Mouse (Mus musculus) limb, embryonic 10.5 days (tissue): ENCODE results near the gene Tcp11. TPM values are rescaled to one million over a fixed set of nuclear protein-coding genes. Genes with fewer than 3 reads are reported as not detected.

ENCODE experiments used
- DNase-seq: peaks from one replicate; pipeline ENCODE4 v3.0.0-alpha.2; 2017; ENCODE audit warnings: low spot score
- H3K27ac ChIP-seq: fragments of 300-500 bp; sonication (generic); 2 replicates; pipeline ENCODE4 v1.5.1; 2016; ENCODE audit warnings: mild to moderate bottlenecking
- H3K27me3 ChIP-seq: fragments of 300-500 bp; sonication (generic); 2 replicates; pipeline ENCODE4 v1.6.1; 2016; ENCODE audit warnings: low read depth, mild to moderate bottlenecking; ENCODE audit not compliant: poor library complexity, severe bottlenecking
- H3K36me3 ChIP-seq: fragments of 300-500 bp; sonication (generic); 2 replicates; pipeline ENCODE4 v1.6.1; 2016; ENCODE audit warnings: mild to moderate bottlenecking, moderate library complexity
- H3K4me1 ChIP-seq: fragments of 300-500 bp; sonication (generic); 2 replicates; pipeline ENCODE4 v1.6.1; 2016
- H3K4me3 ChIP-seq: fragments of 300-500 bp; sonication (generic); 2 replicates; pipeline ENCODE4 v1.5.1; 2016; ENCODE audit warnings: mild to moderate bottlenecking, moderate library complexity
- H3K9me3 ChIP-seq: fragments of 300-500 bp; sonication (generic); replicated peaks from 2 replicates; pipeline ENCODE4 v1.6.1; 2016; ENCODE audit warnings: mild to moderate bottlenecking
- WGBS: fragments of 180-500 bp; shearing (Covaris S2); methylation state at CpG from one replicate; pipeline ENCODE4 v1.1.7; 2016; 5-methylcytosine and 5-hydroxymethylcytosine counted together
- polyA plus RNA-seq: library from polyadenylated mRNA; unstranded; fragments of >200 nt; fragmentation: Nextera tagmentation; extraction: Ambion mirVana; gene quantifications from 2 replicates; pipeline ENCODE4 v1.2.1, GENCODE M21; 2016

Tcp11 gene
- polyA plus RNA-seq, 1 experiment from 2014 or later, result 1.1 TPM

DNA sequence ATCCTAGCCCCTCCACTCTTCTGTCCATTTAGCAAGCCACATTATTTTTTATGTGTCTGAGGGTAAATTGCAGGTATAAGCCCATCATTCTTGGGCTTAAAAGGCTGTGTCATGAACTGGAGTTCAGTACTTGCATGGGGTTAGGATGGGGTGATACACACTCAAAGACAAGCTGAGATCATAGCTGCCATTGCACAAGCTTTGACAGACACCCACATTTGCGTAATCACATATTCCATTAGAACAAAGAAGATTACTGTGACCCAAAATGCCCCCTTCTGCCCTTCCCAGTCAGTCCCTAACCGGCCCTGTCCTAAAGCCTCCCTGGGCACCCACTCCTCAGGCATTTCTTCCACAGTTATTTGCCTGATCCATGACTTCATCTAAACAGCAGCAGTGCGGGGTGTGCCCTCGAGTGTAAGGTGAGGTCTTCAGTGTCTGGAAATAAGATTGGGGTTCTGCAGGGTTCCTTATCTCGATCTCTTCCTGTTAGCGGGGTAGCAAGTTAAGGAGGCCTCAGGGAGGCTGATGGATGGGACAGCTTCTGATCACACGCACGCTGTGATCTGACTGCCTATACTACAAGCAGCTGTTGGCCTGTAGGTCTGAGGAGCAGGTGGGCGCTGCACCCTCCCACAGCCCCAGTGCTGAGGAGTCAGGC, 49.0 kb downstream of the Tcp11 start:
- peaks cover 20% of the 10 kb centered on the region for H3K36me3 ChIP-seq
- H3K27ac ChIP-seq, result no peak overlapping the region
- no peaks in the 10 kb centered on the region for H3K9me3 ChIP-seq
- peaks cover 60% of the 10 kb centered on the region for H3K4me1 ChIP-seq
- 67% methylated on average over 9 of the region's 9 CpGs for WGBS
- no peaks in the 10 kb centered on the region for H3K27me3 ChIP-seq
- no peak for DNase-seq
- no peak overlapping the region for H3K4me3 ChIP-seq

- Histone ChIP-seq H3K4me1 (peaks cover 68% of the 10 kb centered on the region), H3K36me3 (peaks cover 15% of the 10 kb centered on the region; the same call in 1 of the 2 replicates), H3K4me3 (no peak overlapping the region), H3K27me3 (no peaks in the 10 kb centered on the region), H3K27ac (peak overlapping the region; percentile 66; the same call in 1 of the 2 replicates), H3K9me3 (no peaks in the 10 kb centered on the region)
- DNase-seq, result no peak
- 91% methylated on average over 10 of the region's 10 CpGs for WGBS
Measured at GRCm38 (mm10) chr17:28030446-28030845, 50.0 kb downstream of the Tcp11 start.

- WGBS, result 69% methylated on average over 2 of the region's 2 CpGs
- no peak for DNase-seq
- Histone ChIP-seq H3K4me1 (peaks cover 68% of the 10 kb centered on the region), H3K27me3 (no peaks in the 10 kb centered on the region), H3K27ac (peak overlapping the region; percentile 66), H3K9me3 (no peaks in the 10 kb centered on the region), H3K4me3 (no peak overlapping the region), H3K36me3 (peaks cover 10% of the 10 kb centered on the region)
Measured at GRCm38 (mm10) chr17:28029308-28029707, 51.1 kb downstream of the Tcp11 start.

DNA sequence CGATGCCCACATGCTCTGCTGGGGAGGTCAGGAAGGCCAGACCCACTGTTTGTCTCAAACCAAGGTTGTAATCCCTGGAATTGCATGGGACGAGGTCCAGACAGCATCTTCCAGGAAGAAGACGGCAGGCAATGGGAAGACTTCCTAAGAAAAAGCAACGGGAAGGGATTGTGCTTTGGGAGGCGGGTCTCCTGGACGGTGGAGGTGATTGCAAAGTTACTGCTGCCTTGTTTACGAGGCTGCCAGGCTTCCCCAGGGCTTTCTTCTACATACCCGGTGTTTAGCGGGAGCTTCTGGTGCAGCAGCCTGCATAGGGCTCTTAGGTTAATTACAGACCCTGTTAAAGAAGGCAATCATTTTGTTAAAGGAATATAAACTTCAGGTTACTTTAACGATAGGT, 52.2 kb downstream of the Tcp11 start:
- WGBS, result 43% methylated on average over 10 of the region's 10 CpGs
- Histone ChIP-seq H3K9me3 (no peaks in the 10 kb centered on the region), H3K4me1 (peaks cover 74% of the 10 kb centered on the region), H3K36me3 (peaks cover 14% of the 10 kb centered on the region), H3K4me3 (no peak overlapping the region), H3K27me3 (no peaks in the 10 kb centered on the region), H3K27ac (0 out of 2 replicates have a peak overlapping the region, but pooled peaks have one; percentile 11)
- DNase-seq, result no peak

DNA sequence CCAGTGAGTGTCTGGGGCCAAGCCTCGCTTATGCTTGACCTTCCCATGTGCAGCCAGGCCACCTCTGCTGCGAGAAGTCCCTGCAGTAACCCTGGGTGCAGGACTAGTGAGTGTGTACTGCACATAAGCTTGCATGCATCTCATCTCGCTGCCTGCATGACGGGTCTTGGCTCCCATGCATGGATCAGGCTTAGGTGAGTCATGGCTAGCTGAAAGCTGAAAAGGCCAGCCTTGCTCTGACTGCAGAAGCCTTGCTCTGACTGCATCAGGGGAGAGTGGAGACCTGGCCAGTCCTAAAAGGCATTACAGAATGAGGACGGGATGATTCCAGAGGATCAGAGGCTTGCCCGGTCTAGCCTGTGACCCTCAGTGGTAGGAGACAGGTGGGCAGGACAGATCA, 53.2 kb downstream of the Tcp11 start:
- H3K36me3 ChIP-seq, result peaks cover 14% of the 10 kb centered on the region
- DNase-seq, result no peak
- 93% methylated on average over 6 of the region's 6 CpGs for WGBS
- peaks cover 73% of the 10 kb centered on the region for H3K4me1 ChIP-seq
- no peak overlapping the region for H3K4me3 ChIP-seq
- no peaks in the 10 kb centered on the region for H3K27me3 ChIP-seq
- no peaks in the 10 kb centered on the region for H3K9me3 ChIP-seq
- H3K27ac ChIP-seq, result peak overlapping the region; percentile 47; the same call in 1 of the 2 replicates

- H3K9me3 ChIP-seq, result no peaks in the 10 kb centered on the region
- no peak for DNase-seq
- WGBS, result 83% methylated on average over 14 of the region's 14 CpGs
- H3K27ac ChIP-seq, result peak overlapping the region; percentile 43
- peaks cover 70% of the 10 kb centered on the region for H3K4me1 ChIP-seq
- peaks cover 14% of the 10 kb centered on the region for H3K36me3 ChIP-seq
- H3K27me3 ChIP-seq, result no peaks in the 10 kb centered on the region
- H3K4me3 ChIP-seq, result no peak overlapping the region
Measured at GRCm38 (mm10) chr17:28026111-28026872, 54.1 kb downstream of the Tcp11 start.

- peak overlapping the region; percentile 46; the same call in 1 of the 2 replicates for H3K27ac ChIP-seq
- peaks cover 14% of the 10 kb centered on the region for H3K36me3 ChIP-seq
- no peaks in the 10 kb centered on the region for H3K27me3 ChIP-seq
- no peak for DNase-seq
- WGBS, result 80% methylated on average over 5 of the region's 5 CpGs
- no peak overlapping the region for H3K4me3 ChIP-seq
- no peaks in the 10 kb centered on the region for H3K9me3 ChIP-seq
- H3K4me1 ChIP-seq, result peaks cover 71% of the 10 kb centered on the region
Measured at GRCm38 (mm10) chr17:28025541-28025961, 54.9 kb downstream of the Tcp11 start.

GRCm38 (mm10) chr17:28022854-28023655, 57.4 kb downstream of the Tcp11 start:
- H3K27me3 ChIP-seq, result no peaks in the 10 kb centered on the region
- no peak for DNase-seq
- WGBS, result 88% methylated on average over 22 of the region's 22 CpGs
- H3K9me3 ChIP-seq, result no peaks in the 10 kb centered on the region
- H3K4me3 ChIP-seq, result no peak overlapping the region
- peaks cover 62% of the 10 kb centered on the region for H3K4me1 ChIP-seq
- H3K27ac ChIP-seq, result peak overlapping the region; percentile 20; the same call in 1 of the 2 replicates
- peaks cover 19% of the 10 kb centered on the region for H3K36me3 ChIP-seq

DNA sequence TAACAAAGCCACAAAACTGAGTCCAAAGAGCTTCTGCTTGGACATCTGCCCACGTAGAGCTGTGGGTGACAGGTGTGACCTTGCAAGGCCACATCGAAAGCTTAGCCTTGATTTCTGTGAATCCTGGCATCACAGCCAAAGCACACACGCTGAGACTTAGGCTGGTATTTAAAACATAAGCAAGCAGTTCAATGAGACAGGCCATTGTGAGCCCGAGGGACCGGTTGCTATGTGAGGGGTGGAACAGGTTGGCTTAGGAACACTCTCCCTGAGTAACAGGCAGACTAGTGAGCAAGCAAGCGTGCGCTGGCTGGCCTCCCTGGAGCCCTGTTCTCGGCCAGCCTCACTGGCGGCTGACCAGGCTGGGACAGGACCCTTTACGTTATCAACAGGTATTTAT, 58.5 kb downstream of the Tcp11 start:
- Histone ChIP-seq H3K4me1 (peaks cover 56% of the 10 kb centered on the region), H3K27me3 (no peaks in the 10 kb centered on the region), H3K4me3 (no peak overlapping the region), H3K36me3 (peaks cover 14% of the 10 kb centered on the region), H3K9me3 (no peaks in the 10 kb centered on the region), H3K27ac (no peak overlapping the region)
- 69% methylated on average over 10 of the region's 10 CpGs for WGBS
- no peak for DNase-seq

DNA sequence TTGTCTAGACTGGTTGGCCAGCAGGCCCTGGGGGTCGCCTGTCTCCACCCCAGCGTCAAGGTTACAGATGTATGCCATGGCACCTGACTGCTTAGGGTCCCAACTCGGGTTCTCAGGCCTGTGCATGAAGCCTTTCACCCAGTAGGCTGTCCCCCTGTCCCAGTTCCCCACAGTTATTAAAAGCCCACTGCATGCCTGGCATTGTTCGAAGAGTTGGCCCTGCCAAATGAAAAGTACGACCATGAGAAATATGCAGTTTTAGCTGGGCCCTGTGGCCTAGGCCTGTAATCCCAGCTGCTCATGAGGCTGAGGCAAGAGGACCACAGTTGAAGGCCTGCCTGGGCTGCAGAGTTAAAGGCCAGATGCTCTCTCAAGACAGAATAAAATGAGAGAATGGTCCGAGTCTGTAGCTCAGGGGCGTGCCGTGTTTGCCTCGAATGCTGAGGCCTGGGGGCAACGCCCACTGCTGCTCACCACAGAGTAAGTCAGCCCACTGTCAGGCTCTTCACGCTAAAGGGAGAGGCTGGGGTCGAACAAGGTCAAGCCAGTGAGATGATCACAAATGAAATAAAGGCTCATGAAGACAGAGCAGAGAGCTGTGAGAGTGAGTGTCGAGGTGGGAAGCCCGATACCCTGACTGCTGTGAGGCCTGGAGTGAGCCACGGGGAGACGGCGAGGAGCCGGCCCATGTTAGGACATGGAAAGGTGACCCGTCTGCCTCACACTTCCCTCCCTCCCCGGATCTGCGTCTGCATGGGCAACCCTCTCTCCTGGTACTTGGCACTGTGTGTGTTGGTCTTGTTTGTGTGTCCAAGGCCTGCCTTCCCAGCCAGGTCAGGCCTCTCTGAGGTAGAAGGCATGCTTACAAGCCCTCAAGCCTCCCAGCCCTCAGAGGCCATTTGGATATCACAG, 60.4 kb downstream of the Tcp11 start:
- Histone ChIP-seq H3K9me3 (no peaks in the 10 kb centered on the region), H3K36me3 (peaks cover 12% of the 10 kb centered on the region), H3K4me1 (peaks cover 61% of the 10 kb centered on the region), H3K27me3 (no peaks in the 10 kb centered on the region), H3K4me3 (no peak overlapping the region), H3K27ac (peak overlapping the region; percentile 43; the same call in 1 of the 2 replicates)
- WGBS, result 79% methylated on average over 21 of the region's 21 CpGs
- no peak for DNase-seq

DNA sequence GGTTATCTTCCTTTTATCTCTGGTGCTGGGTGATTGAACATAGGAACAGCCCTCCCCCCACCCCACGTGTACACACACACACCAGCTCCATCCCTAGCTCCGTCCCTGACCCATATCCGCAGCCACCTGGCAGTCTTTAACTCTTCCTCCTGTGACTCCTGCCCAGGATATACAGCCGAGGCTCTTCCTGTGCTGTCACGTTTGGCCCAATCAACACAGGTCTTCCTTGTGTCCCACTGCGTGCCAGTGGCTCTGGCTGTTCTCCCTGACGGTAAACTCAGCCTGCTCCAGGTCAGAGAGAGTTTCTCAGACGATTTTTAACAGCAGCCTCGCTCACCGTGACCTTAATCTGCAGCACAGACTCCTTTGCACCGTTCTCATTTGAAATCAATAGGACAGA, 61.7 kb downstream of the Tcp11 start:
- 63% methylated on average over 11 of the region's 11 CpGs for WGBS
- Histone ChIP-seq H3K4me1 (peaks cover 67% of the 10 kb centered on the region), H3K9me3 (no peaks in the 10 kb centered on the region), H3K27me3 (no peaks in the 10 kb centered on the region), H3K27ac (peak overlapping the region; percentile 43; the same call in 1 of the 2 replicates), H3K36me3 (peaks cover 8% of the 10 kb centered on the region), H3K4me3 (no peak overlapping the region)
- no peak for DNase-seq

GRCm38 (mm10) chr17:28018344-28018743, 62.1 kb downstream of the Tcp11 start:
- Histone ChIP-seq H3K9me3 (no peaks in the 10 kb centered on the region), H3K36me3 (peaks cover 11% of the 10 kb centered on the region), H3K27me3 (no peaks in the 10 kb centered on the region), H3K4me1 (peaks cover 70% of the 10 kb centered on the region), H3K27ac (no peak overlapping the region), H3K4me3 (no peak overlapping the region)
- WGBS, result 77% methylated on average over 6 of the region's 6 CpGs
- no peak for DNase-seq
